Mouse (Mus musculus) brain, embryonic 18.5 days (tissue): ENCODE data around the gene Etd.
"Not testable (repeated sequence)": the region's sequence is repeated elsewhere in the genome, so short reads cannot be mapped to it uniquely, and the experiment has no call there.

Experiments
- DNase-seq: peaks from one replicate; pipeline ENCODE4 v3.0.0-alpha.2; 2012; ENCODE audit warnings: low read depth, low spot score

Etd gene

DNA sequence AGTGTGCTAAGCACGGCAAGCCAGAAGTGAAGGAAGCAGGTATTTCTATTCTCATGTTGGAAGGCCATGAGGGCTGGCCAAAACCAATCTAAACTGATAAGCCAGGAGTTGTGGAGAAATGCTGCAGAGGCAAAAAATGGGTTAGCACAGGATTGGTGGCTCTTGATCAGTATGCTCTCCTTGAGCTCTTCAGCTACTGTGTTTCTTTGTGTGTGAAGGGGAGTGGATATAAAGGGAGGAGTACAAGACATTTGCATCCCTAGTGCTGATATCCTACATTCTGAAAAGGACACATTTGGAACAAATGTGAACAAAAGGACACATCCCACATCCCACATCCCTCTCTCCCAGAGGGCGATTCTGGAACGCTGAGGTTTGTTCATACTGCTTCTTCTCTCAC lies at the start of gene Etd:
TSS of gene Etd (plus strand) at position 301 of the 400 bp plus-strand sequence.
- DNase-seq = no peak

GRCm38 (mm10) chrX:53386362-53386761 lies 48.4 kb upstream of the Etd start:
- no peak for DNase-seq

DNA sequence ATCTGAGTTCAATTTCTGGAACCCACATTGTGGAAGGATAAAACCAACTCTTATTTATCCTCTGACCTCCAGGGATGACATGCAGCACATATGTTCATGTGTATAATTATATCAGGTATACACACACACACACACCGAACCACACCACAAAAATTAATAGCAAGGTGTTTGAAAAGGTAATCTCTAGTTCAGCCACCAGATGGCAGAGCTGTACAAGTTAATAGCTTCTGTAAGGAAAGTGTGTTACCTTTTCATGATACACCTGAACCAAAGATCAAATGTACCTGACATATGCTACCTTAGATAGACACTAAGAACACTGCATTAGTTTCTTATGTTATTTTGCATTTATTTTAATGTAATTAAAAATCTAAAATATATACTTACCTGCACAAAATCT lies 1.8 kb upstream of the Etd start:
- no peak for DNase-seq

DNA sequence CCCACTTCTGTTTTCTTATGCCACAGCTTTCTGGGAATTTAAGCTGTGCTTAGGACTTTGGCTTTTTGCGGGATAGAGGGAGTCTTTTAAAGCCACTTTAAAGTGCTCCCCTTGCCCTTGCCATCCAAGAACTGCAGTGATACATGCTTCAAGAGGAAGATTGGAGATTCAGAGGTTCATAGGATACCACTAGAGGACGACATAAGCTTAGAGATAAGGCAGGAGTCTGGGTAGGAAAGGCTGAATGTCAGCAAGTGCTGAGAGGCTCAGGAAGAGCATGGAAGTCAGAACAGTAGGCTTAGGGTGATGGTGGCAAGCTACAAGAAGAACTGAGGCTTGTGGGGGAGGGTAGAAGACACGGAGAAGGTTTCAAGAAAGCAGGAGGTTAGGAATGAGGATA lies 24.9 kb downstream of the Etd start:
- no peak for DNase-seq

DNA sequence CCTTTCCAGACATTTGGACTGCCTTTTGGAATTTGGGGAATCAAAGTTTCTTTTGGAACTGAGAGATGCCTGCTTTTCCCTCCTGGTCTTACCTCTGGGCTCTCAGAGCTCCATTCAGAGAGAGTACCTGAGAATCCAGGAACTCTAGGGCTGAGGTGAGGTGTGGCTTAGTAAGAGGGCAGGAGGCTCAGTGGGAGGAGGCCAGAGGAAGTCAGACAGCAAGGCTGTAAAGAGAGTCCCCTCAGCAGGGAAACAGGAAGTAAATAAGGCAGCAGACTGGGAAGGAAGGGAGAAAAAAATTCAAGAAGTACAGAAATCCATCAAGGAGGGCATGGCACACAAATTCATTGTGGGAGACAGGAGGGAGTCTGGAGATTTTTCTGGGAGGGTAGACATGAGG lies 29.5 kb downstream of the Etd start:
- DNase-seq = not testable (repeated sequence)
